Comparison of ENCODE assay signal across 13 mouse cellular contexts in the genomic region with DNA sequence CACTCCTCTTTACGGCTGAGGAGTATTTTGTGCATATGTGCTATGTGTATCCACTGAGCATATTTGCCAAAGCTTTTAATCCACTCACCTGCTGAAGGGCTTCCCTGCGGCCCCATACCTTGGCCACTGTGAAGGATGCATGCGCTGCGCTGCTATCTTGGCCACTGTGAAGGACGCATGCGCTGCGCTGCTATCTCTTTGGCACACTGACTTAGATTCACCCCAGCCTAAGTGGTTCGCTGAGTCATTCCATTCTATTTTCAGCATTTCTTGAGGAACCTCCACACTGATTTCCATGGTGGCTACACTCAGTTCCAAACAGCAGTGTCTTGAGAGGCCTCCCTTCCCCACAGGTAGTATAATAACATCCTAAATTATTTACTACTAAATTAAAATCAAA. TPM values are rescaled to one million over a fixed set of nuclear protein-coding genes. Genes with fewer than 3 reads are reported as not detected.
DNase-seq lines count a peak whose midpoint lies in the region; ATAC-seq and TF ChIP-seq lines count a peak whose summit lies in the region.
"Had no signal": no experiment of that assay in that cellular context is flagged by ENCODE, and none has a peak within 500 bp of the region (broad histone marks: within the 10 kb centered on the region; RNA-seq: fewer than 3 reads in every experiment).

No protein-coding gene starts in this region.

- ATAC-seq in liver, embryonic 14.5 days (ENCODE audit: insufficient read depth): 0 out of 2 replicates have a peak, but pooled peaks have one; percentile 33
- no peak for ATAC-seq in hindbrain, embryonic 12.5 days (ENCODE audit: low FRiP score)

- no peak overlapping the region for H3K27ac ChIP-seq in heart, adult 2 months
- H3K27ac ChIP-seq in liver, embryonic 14.5 days: no peak overlapping the region
- no peak overlapping the region for H3K27ac ChIP-seq in hindbrain, embryonic 12.5 days
- H3K27ac ChIP-seq in forebrain, embryonic 10.5 days: no peak overlapping the region
- H3K27ac ChIP-seq: limb, embryonic 10.5 days; stomach, embryonic 15.5 days had no signal

- no peaks in the 10 kb centered on the region for H3K27me3 ChIP-seq in heart, adult 2 months (ENCODE audit: control insufficient read depth, insufficient read depth, low read length)
- H3K27me3 ChIP-seq in liver, embryonic 14.5 days (ENCODE audit: control insufficient read depth, insufficient read depth, low read length): no peaks in the 10 kb centered on the region; the same call in 1 of the 2 replicates
- no peaks in the 10 kb centered on the region for H3K27me3 ChIP-seq in hindbrain, embryonic 12.5 days
- H3K27me3 ChIP-seq in forebrain, embryonic 10.5 days (ENCODE audit: poor library complexity, severe bottlenecking): no peaks in the 10 kb centered on the region
- H3K27me3 ChIP-seq: stomach, embryonic 15.5 days had no signal

- no peak for TF ChIP-seq EP300 in heart, adult 2 months (IDR thresholded peaks at IDR 0.05; ENCODE audit: insufficient read depth, low read depth, low read length)
- TF ChIP-seq EP300 in liver, embryonic 14.5 days (IDR thresholded peaks at IDR 0.05; ENCODE audit: low read depth): no peak

- intact Hi-C loops in heart, postnatal 25 days (cut with DNase I): loop anchor here (5.0 kb wide), 1 partner anchor 284 kb away; no protein-coding TSS in a partner anchor
- intact Hi-C loops in heart, adult 2 months (cut with DNase I): loop anchor here (5.0 to 10.0 kb wide), 2 partner anchors 284 to 346 kb away; no protein-coding TSS in a partner anchor

- H3K9me3 ChIP-seq in liver, embryonic 14.5 days (ENCODE audit: control insufficient read depth, low read length): no peaks in the 10 kb centered on the region
- no peaks in the 10 kb centered on the region for H3K9me3 ChIP-seq in hindbrain, embryonic 12.5 days (replicated peaks)
- no peaks in the 10 kb centered on the region for H3K9me3 ChIP-seq in forebrain, embryonic 10.5 days
- H3K9me3 ChIP-seq: limb, embryonic 10.5 days; stomach, embryonic 15.5 days had no signal

- H3K4me2 ChIP-seq in liver, embryonic 14.5 days (ENCODE audit: low read depth): no peak overlapping the region
- no peak overlapping the region for H3K4me2 ChIP-seq in hindbrain, embryonic 12.5 days (replicated peaks)
- H3K4me2 ChIP-seq: stomach, embryonic 15.5 days had no signal

- H3K4me3 ChIP-seq in heart, adult 2 months: no peak overlapping the region
- H3K4me3 ChIP-seq in liver, embryonic 14.5 days (ENCODE audit: insufficient read depth in 1 of 2, low read depth in 2 of 2, low read length in 2 of 2): no peak overlapping the region
- H3K4me3 ChIP-seq in hindbrain, embryonic 12.5 days: no peak overlapping the region
- H3K4me3 ChIP-seq in forebrain, embryonic 10.5 days: no peak overlapping the region
- H3K4me3 ChIP-seq: limb, embryonic 10.5 days; stomach, embryonic 15.5 days had no signal

- DNase-seq in heart, adult 18-20 months: peak; percentile 52 to 58
- no peak for DNase-seq in heart, postnatal 25 days (ENCODE audit: low spot score)
- peak; percentile 50 for DNase-seq in MEL-GATA-1-ER (ENCODE audit: extremely low read depth, low read depth)
- DNase-seq in heart, adult 2 months: peak; percentile 32 to 64
- peak in 2 of 3 experiments; percentile 9 to 19 for DNase-seq in liver, embryonic 14.5 days (ENCODE audit: low read depth in 3 of 3, low spot score in 3 of 3)
- no peak for DNase-seq in layer of hippocampus, postnatal 36 days
- no peak for DNase-seq in forebrain, embryonic 10.5 days (ENCODE audit: extremely low spot score, low spot score)
- DNase-seq: cerebellum, adult 9-11 months; gastrocnemius, postnatal 25 days; midbrain, embryonic 14.5 days had no signal

- H3K4me1 ChIP-seq in heart, adult 2 months (ENCODE audit: control insufficient read depth, insufficient read depth, low read length): peaks cover 2% of the 10 kb centered on the region; the same call in 1 of the 2 replicates
- 0 out of 4 replicates have a peak, but pooled peaks cover 0 to 1% of the 10 kb centered on the region in 2 experiments for H3K4me1 ChIP-seq in liver, embryonic 14.5 days (replicated peaks; ENCODE audit: control insufficient read depth in 2 of 2, insufficient read depth in 2 of 2, low read length in 1 of 2)
- peaks cover 9% of the 10 kb centered on the region; the same call in 1 of the 2 replicates for H3K4me1 ChIP-seq in hindbrain, embryonic 12.5 days
- H3K4me1 ChIP-seq in forebrain, embryonic 10.5 days: 0 out of 2 replicates have a peak, but pooled peaks cover 4% of the 10 kb centered on the region

- WGBS in heart, adult 2 months: 53% methylated on average over 8 of the region's 8 CpGs
- 21% methylated on average over 8 of the region's 8 CpGs for WGBS in liver, embryonic 14.5 days (ENCODE audit: insufficient replicate concordance)
- 93% methylated on average over 8 of the region's 8 CpGs for WGBS in hindbrain, embryonic 12.5 days
- WGBS in forebrain, embryonic 10.5 days: 95% methylated on average over 8 of the region's 8 CpGs

- no peak overlapping the region for H3K9ac ChIP-seq in heart, adult 2 months (ENCODE audit: low read depth, low read length)
- no peak overlapping the region for H3K9ac ChIP-seq in liver, embryonic 14.5 days (replicated peaks)
- H3K9ac ChIP-seq in hindbrain, embryonic 12.5 days: no peak overlapping the region
- H3K9ac ChIP-seq: stomach, embryonic 15.5 days had no signal

- no peak for TF ChIP-seq CTCF in heart, adult 2 months (IDR thresholded peaks at IDR 0.05)
- TF ChIP-seq CTCF in liver, embryonic 14.5 days (IDR thresholded peaks at IDR 0.05; ENCODE audit: low read depth): no peak

- no peaks in the 10 kb centered on the region for H3K79me2 ChIP-seq in heart, adult 2 months (replicated peaks; ENCODE audit: control insufficient read depth, insufficient read depth, low read length)

- no peaks in the 10 kb centered on the region for H3K36me3 ChIP-seq in heart, adult 2 months (ENCODE audit: control insufficient read depth, insufficient read depth, low read length)
- no peaks in the 10 kb centered on the region for H3K36me3 ChIP-seq in liver, embryonic 14.5 days (replicated peaks; ENCODE audit: control insufficient read depth, insufficient read depth, low read depth)
- H3K36me3 ChIP-seq in hindbrain, embryonic 12.5 days: 0 out of 2 replicates have a peak, but pooled peaks cover 6% of the 10 kb centered on the region
- peaks cover 53% of the 10 kb centered on the region for H3K36me3 ChIP-seq in forebrain, embryonic 10.5 days (replicated peaks)
- H3K36me3 ChIP-seq: stomach, embryonic 15.5 days had no signal

- TF ChIP-seq POLR2A in heart, adult 2 months (IDR thresholded peaks at IDR 0.05; ENCODE audit: insufficient read depth, low read depth, low read length): no peak

RNA-seq across cellular contexts. Expression of a gene that starts 42.0 kb away (rescaled TPM):
- total RNA-seq in heart, adult 18-20 months (2021): 1 to 10 TPM; 4.1 to 6.1 TPM
- 1 to 10 TPM; 5.1 to 9.7 TPM for total RNA-seq in heart, postnatal 25 days (2021)
- 1 to 10 TPM; 5.3 to 7.4 TPM for total RNA-seq in heart, adult 2 months (2021)
- polyA plus RNA-seq in heart, adult 2 months (2012; rRNA removed): 1.5 and 3.5 TPM in 2 replicates
- polyA plus RNA-seq in liver, embryonic 14.5 days (2012; rRNA removed): 3.4 and 3.7 TPM in 2 replicates
- polyA plus RNA-seq in liver, embryonic 14.5 days (2014; fragmentation: Nextera tagmentation; extraction: Ambion mirVana): 7.3 and 7.6 TPM in 2 replicates
- 89.9 and 93.6 TPM in 2 replicates for polyA plus RNA-seq in hindbrain, embryonic 12.5 days (2016; fragmentation: Nextera tagmentation; extraction: Ambion mirVana)
- under 1 TPM; 0.37 to 0.46 TPM for total RNA-seq in layer of hippocampus, postnatal 36 days (2021)
- 161 and 179 TPM in 2 replicates for polyA plus RNA-seq in forebrain, embryonic 10.5 days (2016; fragmentation: Nextera tagmentation; extraction: Ambion mirVana)

Comparison
In these comparisons a context has a peak if more than half of its experiments do, and no peak if none do; other contexts are left out.
1. DNase-seq: peak in heart, adult 18-20 months (2 of 2), MEL-GATA-1-ER (single experiment), heart, adult 2 months (2 of 2) and liver, embryonic 14.5 days (2 of 3); none in heart, postnatal 25 days (single experiment), layer of hippocampus, postnatal 36 days (0 of 2) and forebrain, embryonic 10.5 days (single experiment).